Mouse (Mus musculus) cerebellum, adult 2 months (tissue): ENCODE measurements around the gene Nf2. TPM values are rescaled to one million over a fixed set of nuclear protein-coding genes. Genes with fewer than 3 reads are reported as not detected.

Experiments
- DNase-seq, 2 experiments: peaks; one replicate each; pipeline ENCODE4 v3.0.0; 2021
- H3K27ac ChIP-seq: fragments of 200-500 bp; 2 replicates; pipeline ENCODE4 v1.5.1; 2012; ENCODE audit warnings: low read length, control low read depth, inconsistent platforms; ENCODE audit not compliant: insufficient read depth
- H3K27me3 ChIP-seq: fragments of 200-500 bp; 2 replicates; pipeline ENCODE4 v1.6.1; 2012; ENCODE audit warnings: inconsistent platforms, mild to moderate bottlenecking, low read length, moderate library complexity; ENCODE audit not compliant: control insufficient read depth, insufficient read depth
- H3K4me1 ChIP-seq: fragments of 200-500 bp; 2 replicates; pipeline ENCODE4 v1.6.1; 2011; ENCODE audit warnings: low read length; ENCODE audit not compliant: control insufficient read depth, insufficient read depth
- H3K4me3 ChIP-seq: fragments of 200-500 bp; replicated peaks from 2 replicates; pipeline ENCODE3; 2011; ENCODE audit warnings: mild to moderate bottlenecking, low read depth, low read length, control low read depth; ENCODE audit not compliant: insufficient read depth
- CTCF ChIP-seq: fragments of 200-500 bp; IDR thresholded peaks from 2 replicates; pipeline ENCODE4 v1.5.1; 2011; ENCODE audit warnings: low read depth, mild to moderate bottlenecking, control low read depth, low read length, moderate library complexity, borderline replicate concordance; ENCODE audit not compliant: insufficient read depth
- POLR2A ChIP-seq: fragments of 200-500 bp; IDR thresholded peaks from 2 replicates; pipeline ENCODE4 v1.6.1; 2011; ENCODE audit warnings: low read length, control low read depth, borderline replicate concordance; ENCODE audit not compliant: insufficient read depth
- WGBS: fragments of 180-500 bp; shearing (Covaris S2); methylation state at CpG from one replicate; pipeline ENCODE4 v1.1.7; 2018; 5-methylcytosine and 5-hydroxymethylcytosine counted together
- polyA plus RNA-seq: library from polyadenylated mRNA; depleted of rRNA; stranded (reverse); fragments of >200 nt; gene quantifications from 2 replicates; pipeline ENCODE4 v1.2.3, GENCODE M21; 2012

Nf2 gene
- polyA plus RNA-seq, 1 experiment: 50.2 TPM

- Histone ChIP-seq H3K27ac (no peak within 1 kb of the TSS), H3K4me3 (peak within 1 kb of the TSS; percentile 82), H3K4me1 (no peaks in the 10 kb centered on the region; the same call in 1 of the 2 replicates), H3K27me3 (no peaks in the 10 kb centered on the region)
- WGBS: under 1% methylated on average over 30 of the region's 30 CpGs
- TF ChIP-seq CTCF (no peak), POLR2A (peak; percentile 44; the same call in 1 of the 2 replicates)
- DNase-seq: peak; percentile 79 to 82
Measured at GRCm38 (mm10) chr11:4873755-4874475, 24.6 kb upstream of the Nf2 start, which contains the start of gene Nipsnap1. Gene Nipsnap1 (plus strand): TSS chr11:4873951.

GRCm38 (mm10) chr11:4865645-4866251 is 16.4 kb upstream of the Nf2 start:
- no peak overlapping the region for H3K4me3 ChIP-seq
- H3K27me3 ChIP-seq: no peaks in the 10 kb centered on the region
- no peaks in the 10 kb centered on the region for H3K4me1 ChIP-seq
- TF ChIP-seq POLR2A (no peak), CTCF (peak; percentile 50; the same call in 1 of the 2 replicates)
- H3K27ac ChIP-seq: no peak overlapping the region
- 37% methylated on average over 10 of the region's 10 CpGs for WGBS
- peak; percentile 51 to 58 for DNase-seq

GRCm38 (mm10) chr11:4862730-4863129 is 13.4 kb upstream of the Nf2 start:
- TF ChIP-seq POLR2A (no peak), CTCF (no peak)
- Histone ChIP-seq H3K27ac (no peak overlapping the region), H3K4me3 (no peak overlapping the region), H3K27me3 (no peaks in the 10 kb centered on the region), H3K4me1 (no peaks in the 10 kb centered on the region)
- WGBS: 97% methylated on average over 1 of the region's 1 CpGs
- no peak for DNase-seq

GRCm38 (mm10) chr11:4861816-4862604 is 12.7 kb upstream of the Nf2 start:
- WGBS: 47% methylated on average over 11 of the region's 11 CpGs
- no peak for DNase-seq
- Histone ChIP-seq H3K4me3 (no peak overlapping the region), H3K27me3 (no peaks in the 10 kb centered on the region), H3K27ac (no peak overlapping the region), H3K4me1 (no peaks in the 10 kb centered on the region)
- TF ChIP-seq POLR2A: no peak
- no peak for TF ChIP-seq CTCF

- TF ChIP-seq POLR2A: no peak
- H3K4me1 ChIP-seq: no peaks in the 10 kb centered on the region
- no peak overlapping the region for H3K4me3 ChIP-seq
- no peaks in the 10 kb centered on the region for H3K27me3 ChIP-seq
- no peak overlapping the region for H3K27ac ChIP-seq
- 81% methylated on average over 1 of the region's 1 CpGs for WGBS
- no peak for DNase-seq
Measured at GRCm38 (mm10) chr11:4860986-4861385, 11.7 kb upstream of the Nf2 start.

GRCm38 (mm10) chr11:4858416-4858815 is 9.1 kb upstream of the Nf2 start:
- DNase-seq: no peak
- no peak overlapping the region for H3K4me3 ChIP-seq
- H3K4me1 ChIP-seq: no peaks in the 10 kb centered on the region
- TF ChIP-seq POLR2A (no peak), CTCF (no peak)
- no peaks in the 10 kb centered on the region for H3K27me3 ChIP-seq
- H3K27ac ChIP-seq: no peak overlapping the region
- 24% methylated on average over 2 of the region's 2 CpGs for WGBS

- TF ChIP-seq CTCF (no peak), POLR2A (no peak)
- no peak overlapping the region for H3K27ac ChIP-seq
- WGBS: 92% methylated on average over 5 of the region's 5 CpGs
- H3K4me1 ChIP-seq: no peaks in the 10 kb centered on the region
- DNase-seq: no peak
- no peaks in the 10 kb centered on the region for H3K27me3 ChIP-seq
- H3K4me3 ChIP-seq: no peak overlapping the region
Measured at GRCm38 (mm10) chr11:4854181-4854580, 4.8 kb upstream of the Nf2 start.

- Histone ChIP-seq H3K27me3 (no peaks in the 10 kb centered on the region), H3K27ac (no peak overlapping the region), H3K4me1 (no peaks in the 10 kb centered on the region; the same call in 1 of the 2 replicates), H3K4me3 (no peak overlapping the region)
- no peak for DNase-seq
- no peak for TF ChIP-seq CTCF
- TF ChIP-seq POLR2A: no peak
Measured at GRCm38 (mm10) chr11:4853021-4853420, 3.7 kb upstream of the Nf2 start.
